Mouse (Mus musculus) kidney, adult 9 months (tissue): ENCODE measurements around the gene Rnase1.
A peak's percentile ranks its signal among the peaks of the same experiment; 100 is the strongest.
"Not testable (repeated sequence)": the region's sequence is repeated elsewhere in the genome, so short reads cannot be mapped to it uniquely, and the experiment has no call there.

Experiments
- DNase-seq: peaks from one replicate; pipeline ENCODE4 v3.0.0; 2022

Gene Rnase1

GRCm38 (mm10) chr14:51146685-51147084, at the start of gene Rnase1:
TSS of gene Rnase1 (minus strand) at chr14:51146785.
- no peak for DNase-seq

- peak; percentile 53 for DNase-seq
Observed at GRCm38 (mm10) chr14:51195681-51196080, 49.1 kb upstream of the Rnase1 start.

- DNase-seq, result not testable (repeated sequence)
Observed at GRCm38 (mm10) chr14:51181051-51181450, 34.5 kb upstream of the Rnase1 start.

- no peak for DNase-seq
Observed at GRCm38 (mm10) chr14:51173843-51174242, 27.3 kb upstream of the Rnase1 start.

- DNase-seq, result not testable (repeated sequence)
Observed at GRCm38 (mm10) chr14:51172947-51173346, 26.4 kb upstream of the Rnase1 start.

- peak; percentile 20 for DNase-seq
Observed at GRCm38 (mm10) chr14:51172095-51172865, 25.7 kb upstream of the Rnase1 start.

GRCm38 (mm10) chr14:51166068-51166467, 19.5 kb upstream of the Rnase1 start:
- no peak for DNase-seq

- DNase-seq, result no peak
Observed at GRCm38 (mm10) chr14:51165435-51165834, 18.9 kb upstream of the Rnase1 start.

GRCm38 (mm10) chr14:51163323-51163722, 16.7 kb upstream of the Rnase1 start:
- DNase-seq, result not testable (repeated sequence)

- DNase-seq, result not testable (repeated sequence)
Observed at GRCm38 (mm10) chr14:51161976-51162375, 15.4 kb upstream of the Rnase1 start, which contains the start of gene Rnase2b. TSS of gene Rnase2b (plus strand) at chr14:51162260.

- no peak for DNase-seq
Observed at GRCm38 (mm10) chr14:51157072-51157471, 10.5 kb upstream of the Rnase1 start.

- DNase-seq, result no peak
Observed at GRCm38 (mm10) chr14:51156736-51157068, 10.1 kb upstream of the Rnase1 start.

GRCm38 (mm10) chr14:51156056-51156735, 9.6 kb upstream of the Rnase1 start:
- DNase-seq, result no peak

GRCm38 (mm10) chr14:51152249-51152870, 5.8 kb upstream of the Rnase1 start:
- no peak for DNase-seq

GRCm38 (mm10) chr14:51150206-51150831, 3.7 kb upstream of the Rnase1 start:
- no peak for DNase-seq

- no peak for DNase-seq
Observed at GRCm38 (mm10) chr14:51149164-51149563, 2.6 kb upstream of the Rnase1 start.

GRCm38 (mm10) chr14:51148006-51148405, 1.4 kb upstream of the Rnase1 start:
- DNase-seq, result no peak

- DNase-seq, result no peak
Observed at GRCm38 (mm10) chr14:51145521-51145920, 1.1 kb downstream of the Rnase1 start.

- DNase-seq, result no peak
Observed at GRCm38 (mm10) chr14:51144451-51144850, 2.1 kb downstream of the Rnase1 start.

GRCm38 (mm10) chr14:51143937-51144336, 2.6 kb downstream of the Rnase1 start:
- DNase-seq, result no peak

- DNase-seq, result no peak
Observed at GRCm38 (mm10) chr14:51143287-51143686, 3.3 kb downstream of the Rnase1 start.

- DNase-seq, result no peak
Observed at GRCm38 (mm10) chr14:51142568-51142967, 4.0 kb downstream of the Rnase1 start.

- no peak for DNase-seq
Observed at GRCm38 (mm10) chr14:51142119-51142518, 4.5 kb downstream of the Rnase1 start.
